ENCODE assay signal across 20 mouse cellular contexts in genomic region chr3:78932975-78933374, GRCm38 (mm10).
DNase-seq lines count a peak whose midpoint lies in the region; ATAC-seq and TF ChIP-seq lines count a peak whose summit lies in the region.
"Had no signal": no experiment of that assay in that cellular context is flagged by ENCODE, and none has a peak within 500 bp of the region (broad histone marks: within the 10 kb centered on the region; RNA-seq: fewer than 3 reads in every experiment).

No protein-coding gene starts in this region.

- no peak for TF ChIP-seq EP300 in stomach, postnatal 0 days (optimal IDR thresholded peaks at IDR 0.05)

- H3K4me2 ChIP-seq in midbrain, postnatal 0 days (ENCODE audit: low read depth, low read length, poor library complexity, severe bottlenecking) = no peak overlapping the region
- no peak overlapping the region for H3K4me2 ChIP-seq in midbrain, embryonic 15.5 days
- no peak overlapping the region for H3K4me2 ChIP-seq in stomach, postnatal 0 days (replicated peaks; ENCODE audit: low read depth)
- H3K4me2 ChIP-seq in neural tube, embryonic 15.5 days = no peak overlapping the region
- H3K4me2 ChIP-seq: embryonic facial prominence, embryonic 13.5 days; forebrain, embryonic 13.5 days; hindbrain, embryonic 13.5 days had no signal

- no peak overlapping the region for H3K27ac ChIP-seq in layer of hippocampus, adult 2 months
- no peak overlapping the region for H3K27ac ChIP-seq in midbrain, postnatal 0 days (ENCODE audit: low read depth, low read length)
- no peak overlapping the region for H3K27ac ChIP-seq in midbrain, embryonic 15.5 days
- H3K27ac ChIP-seq in stomach, postnatal 0 days (replicated peaks) = no peak overlapping the region
- H3K27ac ChIP-seq in neural tube, embryonic 15.5 days (replicated peaks) = no peak overlapping the region
- H3K27ac ChIP-seq: embryonic facial prominence, embryonic 13.5 days; forebrain, embryonic 13.5 days; heart, embryonic 10.5 days; hindbrain, embryonic 13.5 days had no signal

- DNase-seq in layer of hippocampus, adult 2 months (ENCODE audit: low spot score in 2 of 2) = no peak
- no peak for DNase-seq in layer of hippocampus, adult 9-10 months (ENCODE audit: low spot score)
- DNase-seq in midbrain, postnatal 0 days (ENCODE audit: low spot score) = no peak
- peak; percentile 18 for DNase-seq in MN1 (ENCODE audit: low spot score)
- no peak for DNase-seq in stomach, postnatal 0 days (ENCODE audit: low spot score)
- no peak for DNase-seq in spleen, postnatal 14 days (ENCODE audit: low spot score in 2 of 2)
- DNase-seq: adrenal gland, postnatal 10 days; cerebellum, adult 11 months; cerebellum, adult 8-10 months; cerebellum, postnatal 14 days; gastrocnemius, postnatal 10 days; heart, adult 18-20 months; heart, postnatal 10 days; heart, postnatal 4 days had no signal

- TF ChIP-seq CTCF in layer of hippocampus, adult 2 months (conservative IDR thresholded peaks at IDR 0.05) = peak; percentile 63
- peak; percentile 32; the same call in 1 of the 2 replicates for TF ChIP-seq CTCF in midbrain, postnatal 0 days (IDR thresholded peaks at IDR 0.05)
- TF ChIP-seq CTCF in stomach, postnatal 0 days (IDR thresholded peaks at IDR 0.05; ENCODE audit: low read depth) = peak; percentile 36

- no peak overlapping the region for H3K9ac ChIP-seq in midbrain, postnatal 0 days (replicated peaks; ENCODE audit: low read length, poor library complexity, severe bottlenecking)
- H3K9ac ChIP-seq in midbrain, embryonic 15.5 days = no peak overlapping the region
- no peak overlapping the region for H3K9ac ChIP-seq in stomach, postnatal 0 days (ENCODE audit: low read length)
- no peak overlapping the region for H3K9ac ChIP-seq in neural tube, embryonic 15.5 days (replicated peaks)
- H3K9ac ChIP-seq: embryonic facial prominence, embryonic 13.5 days; forebrain, embryonic 13.5 days; hindbrain, embryonic 13.5 days had no signal

- no peaks in the 10 kb centered on the region for H3K27me3 ChIP-seq in midbrain, postnatal 0 days (ENCODE audit: insufficient read depth, low read length)
- no peaks in the 10 kb centered on the region for H3K27me3 ChIP-seq in midbrain, embryonic 15.5 days (replicated peaks)
- H3K27me3 ChIP-seq in stomach, postnatal 0 days (ENCODE audit: control insufficient read depth, insufficient read depth, low read length) = no peaks in the 10 kb centered on the region
- H3K27me3 ChIP-seq in neural tube, embryonic 15.5 days (replicated peaks) = no peaks in the 10 kb centered on the region
- H3K27me3 ChIP-seq: embryonic facial prominence, embryonic 13.5 days; forebrain, embryonic 13.5 days; hindbrain, embryonic 13.5 days had no signal

- no peaks in the 10 kb centered on the region for H3K9me3 ChIP-seq in midbrain, postnatal 0 days (ENCODE audit: low read length)
- no peaks in the 10 kb centered on the region for H3K9me3 ChIP-seq in midbrain, embryonic 15.5 days
- no peaks in the 10 kb centered on the region for H3K9me3 ChIP-seq in stomach, postnatal 0 days (ENCODE audit: control insufficient read depth, low read length)
- H3K9me3 ChIP-seq in neural tube, embryonic 15.5 days (replicated peaks) = no peaks in the 10 kb centered on the region
- H3K9me3 ChIP-seq: embryonic facial prominence, embryonic 13.5 days; forebrain, embryonic 13.5 days; heart, embryonic 10.5 days; hindbrain, embryonic 13.5 days had no signal

- no peak overlapping the region for H3K4me3 ChIP-seq in layer of hippocampus, adult 2 months
- no peak overlapping the region for H3K4me3 ChIP-seq in midbrain, postnatal 0 days (ENCODE audit: low read depth, low read length)
- H3K4me3 ChIP-seq in midbrain, embryonic 15.5 days = no peak overlapping the region
- H3K4me3 ChIP-seq in stomach, postnatal 0 days (ENCODE audit: low read depth, low read length) = no peak overlapping the region
- H3K4me3 ChIP-seq in neural tube, embryonic 15.5 days (replicated peaks) = no peak overlapping the region
- H3K4me3 ChIP-seq: embryonic facial prominence, embryonic 13.5 days; forebrain, embryonic 13.5 days; heart, embryonic 10.5 days; hindbrain, embryonic 13.5 days had no signal

- no peaks in the 10 kb centered on the region for H3K4me1 ChIP-seq in midbrain, postnatal 0 days (ENCODE audit: insufficient read depth, low read length)
- H3K4me1 ChIP-seq in midbrain, embryonic 15.5 days = no peaks in the 10 kb centered on the region
- no peaks in the 10 kb centered on the region for H3K4me1 ChIP-seq in stomach, postnatal 0 days (replicated peaks; ENCODE audit: control insufficient read depth, insufficient read depth)
- H3K4me1 ChIP-seq in neural tube, embryonic 15.5 days = no peaks in the 10 kb centered on the region
- H3K4me1 ChIP-seq: embryonic facial prominence, embryonic 13.5 days; forebrain, embryonic 13.5 days; heart, embryonic 10.5 days; hindbrain, embryonic 13.5 days had no signal

- no peaks in the 10 kb centered on the region for H3K36me3 ChIP-seq in midbrain, postnatal 0 days (ENCODE audit: insufficient read depth, low read length)
- H3K36me3 ChIP-seq in midbrain, embryonic 15.5 days (replicated peaks) = no peaks in the 10 kb centered on the region
- H3K36me3 ChIP-seq in stomach, postnatal 0 days (ENCODE audit: control insufficient read depth, insufficient read depth, low read length) = no peaks in the 10 kb centered on the region
- H3K36me3 ChIP-seq in neural tube, embryonic 15.5 days = no peaks in the 10 kb centered on the region
- H3K36me3 ChIP-seq: embryonic facial prominence, embryonic 13.5 days; heart, embryonic 10.5 days; hindbrain, embryonic 13.5 days had no signal

- ATAC-seq in midbrain, postnatal 0 days (ENCODE audit: low FRiP score) = no peak
- ATAC-seq in midbrain, embryonic 15.5 days (replicated peaks) = no peak
- no peak for ATAC-seq in stomach, postnatal 0 days (ENCODE audit: low FRiP score, low TSS enrichment)
- ATAC-seq in neural tube, embryonic 15.5 days (ENCODE audit: low FRiP score) = no peak
- ATAC-seq: forebrain, embryonic 13.5 days had no signal

- 81% methylated on average over 3 of the region's 3 CpGs for WGBS in midbrain, postnatal 0 days
- 74% methylated on average over 3 of the region's 3 CpGs for WGBS in midbrain, embryonic 15.5 days
- WGBS in stomach, postnatal 0 days = 74% methylated on average over 3 of the region's 3 CpGs
- WGBS in neural tube, embryonic 15.5 days = 83% methylated on average over 3 of the region's 3 CpGs
